Mouse (Mus musculus) stomach, postnatal 0 days (tissue): ENCODE results near the gene Ube2g2.

ENCODE experiments used
- CTCF ChIP-seq: IDR thresholded peaks from 2 replicates; pipeline ENCODE4 v1.5.1; 2016; ENCODE audit warnings: antibody characterized with exemption, low read depth, mild to moderate bottlenecking, moderate library complexity
- EP300 ChIP-seq: optimal IDR thresholded peaks from 2 replicates; pipeline ENCODE3; 2016; ENCODE audit warnings: antibody characterized with exemption

DNA sequence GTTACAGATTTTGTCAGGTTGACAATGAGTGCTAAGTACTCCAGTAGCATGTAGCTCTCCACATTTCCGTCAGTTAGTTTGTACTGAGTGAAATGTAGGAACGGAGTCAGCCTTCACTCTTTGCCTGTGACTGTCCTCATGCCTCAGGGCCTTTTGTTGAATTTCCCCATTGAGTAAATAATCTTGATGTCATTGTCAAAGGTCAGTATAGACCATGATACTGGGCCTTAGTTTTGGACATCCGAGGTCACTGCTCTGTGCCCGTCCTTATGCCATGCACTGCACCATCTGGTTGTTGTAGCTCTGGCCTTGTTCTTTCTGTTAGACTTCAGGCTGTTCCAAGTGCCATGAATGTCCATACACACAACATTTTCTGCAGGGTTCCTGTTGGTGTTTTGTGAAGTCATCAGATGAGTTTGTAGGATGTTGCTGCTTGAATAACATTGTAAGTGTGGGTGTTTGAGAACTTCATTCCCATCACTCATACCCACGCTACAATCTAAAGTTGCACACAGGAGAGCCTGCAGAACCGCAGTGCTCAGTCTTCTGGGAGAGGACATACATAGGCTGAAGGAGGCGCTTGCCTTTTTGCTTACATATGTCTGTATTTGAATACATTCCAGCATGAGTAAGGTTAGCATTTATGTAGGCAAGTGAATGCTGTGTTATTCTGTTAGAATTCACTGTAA lies 14.3 kb downstream of the Ube2g2 start:
- TF ChIP-seq CTCF, result no peak
- TF ChIP-seq EP300, result no peak
